In genomic region chr19:42129509-42130293, GRCm38 (mm10) we compare ENCODE assay signal across 8 mouse cellular contexts. TPM values are rescaled to one million over a fixed set of nuclear protein-coding genes. Genes with fewer than 3 reads are reported as not detected.
DNase-seq lines count a peak whose midpoint lies in the region; ATAC-seq and TF ChIP-seq lines count a peak whose summit lies in the region.

No protein-coding gene starts in this region.

- no peak for TF ChIP-seq POLR2A in ES-Bruce4 (IDR thresholded peaks at IDR 0.05; ENCODE audit: insufficient read depth, low read length)
- TF ChIP-seq POLR2A in small intestine, adult 2 months (IDR thresholded peaks at IDR 0.05; ENCODE audit: low read depth, low read length) = no peak

- intact Hi-C loops in heart, postnatal 25 days (cut with DNase I) = loop anchor here (2.0 kb wide), 1 partner anchor 39 kb away; the partner anchor contains the start of gene Pi4k2a

- peak overlapping the region; percentile 91 for H3K27ac ChIP-seq in heart, embryonic 10.5 days
- H3K27ac ChIP-seq in ES-Bruce4 (ENCODE audit: insufficient read depth, low read length) = peak overlapping the region; percentile 97
- H3K27ac ChIP-seq in forebrain, embryonic 11.5 days (ENCODE audit: low read depth, low read length) = no peak overlapping the region
- peak overlapping the region; percentile 3; the same call in 1 of the 2 replicates for H3K27ac ChIP-seq in liver, embryonic 11.5 days (ENCODE audit: low read depth, low read length)
- peak overlapping the region; percentile 69 for H3K27ac ChIP-seq in small intestine, adult 2 months (ENCODE audit: insufficient read depth, low read depth, low read length)

- no peak for TF ChIP-seq CTCF in ES-Bruce4 (IDR thresholded peaks at IDR 0.05; ENCODE audit: low read depth, low read length)
- no peak for TF ChIP-seq CTCF in small intestine, adult 2 months (IDR thresholded peaks at IDR 0.05; ENCODE audit: extremely low read depth, insufficient read length, insufficient replicate concordance, low read depth, low read length)

- no peak for DNase-seq in heart, embryonic 10.5 days (ENCODE audit: low spot score)
- DNase-seq in heart, postnatal 25 days (ENCODE audit: low spot score) = no peak
- no peak for DNase-seq in forebrain, embryonic 11.5 days (ENCODE audit: low spot score)
- no peak for DNase-seq in liver, embryonic 11.5 days (ENCODE audit: low spot score)
- no peak for DNase-seq in urinary bladder, postnatal 10 days (ENCODE audit: low spot score)
- DNase-seq in B cell, adult 2 months = no peak

- 32% methylated on average over 14 of the region's 14 CpGs for WGBS in heart, embryonic 10.5 days
- 25% methylated on average over 14 of the region's 14 CpGs for WGBS in forebrain, embryonic 11.5 days
- WGBS in liver, embryonic 11.5 days = 38% methylated on average over 14 of the region's 14 CpGs
- 54% methylated on average over 14 of the region's 14 CpGs for WGBS in small intestine, adult 2 months

- peak overlapping the region; percentile 78 for H3K4me3 ChIP-seq in heart, embryonic 10.5 days
- no peak overlapping the region; the same call in 1 of the 2 replicates for H3K4me3 ChIP-seq in ES-Bruce4 (ENCODE audit: low read depth, low read length)
- peak overlapping the region; percentile 57 for H3K4me3 ChIP-seq in forebrain, embryonic 11.5 days (ENCODE audit: low read depth, low read length)
- H3K4me3 ChIP-seq in liver, embryonic 11.5 days (ENCODE audit: low read depth, low read length) = peak overlapping the region; percentile 69
- H3K4me3 ChIP-seq in small intestine, adult 2 months (ENCODE audit: low read depth, low read length) = peak overlapping the region; percentile 68; the same call in 1 of the 2 replicates

- no peak; the same call in 1 of the 2 replicates for ATAC-seq in forebrain, embryonic 11.5 days (replicated peaks; ENCODE audit: low FRiP score)
- no peak; the same call in 1 of the 2 replicates for ATAC-seq in liver, embryonic 11.5 days (replicated peaks; ENCODE audit: low FRiP score)

- H3K4me1 ChIP-seq in heart, embryonic 10.5 days = peaks cover 34% of the 10 kb centered on the region
- peaks cover 6% of the 10 kb centered on the region for H3K4me1 ChIP-seq in ES-Bruce4 (ENCODE audit: control insufficient read depth, insufficient read depth, low read length)
- H3K4me1 ChIP-seq in forebrain, embryonic 11.5 days (replicated peaks; ENCODE audit: control insufficient read depth, insufficient read depth, low read length) = peaks cover 4% of the 10 kb centered on the region
- peaks cover 17% of the 10 kb centered on the region for H3K4me1 ChIP-seq in liver, embryonic 11.5 days (replicated peaks; ENCODE audit: control insufficient read depth, insufficient read depth, low read length)
- no peaks in the 10 kb centered on the region; the same call in 1 of the 2 replicates for H3K4me1 ChIP-seq in small intestine, adult 2 months (ENCODE audit: control insufficient read depth, insufficient read depth, insufficient read length, low read length)

- peaks cover 2% of the 10 kb centered on the region; the same call in 1 of the 2 replicates for H3K36me3 ChIP-seq in heart, embryonic 10.5 days
- peaks cover 4% of the 10 kb centered on the region; the same call in 1 of the 2 replicates for H3K36me3 ChIP-seq in ES-Bruce4 (ENCODE audit: control insufficient read depth, insufficient read depth, low read length, poor library complexity, severe bottlenecking)
- H3K36me3 ChIP-seq in forebrain, embryonic 11.5 days (ENCODE audit: control insufficient read depth, insufficient read depth, low read length) = no peaks in the 10 kb centered on the region
- no peaks in the 10 kb centered on the region for H3K36me3 ChIP-seq in liver, embryonic 11.5 days (ENCODE audit: control insufficient read depth, insufficient read depth, low read length)
- no peaks in the 10 kb centered on the region; the same call in 1 of the 2 replicates for H3K36me3 ChIP-seq in small intestine, adult 2 months (ENCODE audit: control insufficient read depth, insufficient read depth, low read length)

- no peak for TF ChIP-seq EP300 in ES-Bruce4 (IDR thresholded peaks at IDR 0.05; ENCODE audit: insufficient read depth, low read depth, low read length)

- peak overlapping the region; percentile 87 for H3K4me2 ChIP-seq in forebrain, embryonic 11.5 days (ENCODE audit: low read depth, low read length, severe bottlenecking)
- H3K4me2 ChIP-seq in liver, embryonic 11.5 days = peak overlapping the region; percentile 96

- H3K9ac ChIP-seq in ES-Bruce4 (ENCODE audit: low read depth, poor library complexity, severe bottlenecking) = peak overlapping the region; percentile 41
- H3K9ac ChIP-seq in forebrain, embryonic 11.5 days (ENCODE audit: low read length) = peak overlapping the region; percentile 7; the same call in 1 of the 2 replicates
- H3K9ac ChIP-seq in liver, embryonic 11.5 days (ENCODE audit: low read depth, low read length) = peak overlapping the region; percentile 46; the same call in 1 of the 2 replicates

- H3K27me3 ChIP-seq in heart, embryonic 10.5 days (ENCODE audit: insufficient read depth, poor library complexity, severe bottlenecking) = no peaks in the 10 kb centered on the region
- no peaks in the 10 kb centered on the region for H3K27me3 ChIP-seq in ES-Bruce4 (ENCODE audit: control insufficient read depth, insufficient read depth, low read length, poor library complexity, severe bottlenecking)
- H3K27me3 ChIP-seq in forebrain, embryonic 11.5 days (ENCODE audit: control insufficient read depth, insufficient read depth, low read length) = no peaks in the 10 kb centered on the region
- H3K27me3 ChIP-seq in liver, embryonic 11.5 days (replicated peaks; ENCODE audit: control insufficient read depth, insufficient read depth, low read length) = no peaks in the 10 kb centered on the region
- H3K27me3 ChIP-seq in small intestine, adult 2 months (ENCODE audit: control insufficient read depth, insufficient read depth, low read length) = no peaks in the 10 kb centered on the region

- H3K9me3 ChIP-seq in heart, embryonic 10.5 days = no peaks in the 10 kb centered on the region
- H3K9me3 ChIP-seq in ES-Bruce4 (replicated peaks; ENCODE audit: control insufficient read depth, insufficient read depth, low read length, poor library complexity, severe bottlenecking) = no peaks in the 10 kb centered on the region
- no peaks in the 10 kb centered on the region for H3K9me3 ChIP-seq in forebrain, embryonic 11.5 days (ENCODE audit: control insufficient read depth, low read length)
- H3K9me3 ChIP-seq in liver, embryonic 11.5 days (ENCODE audit: control insufficient read depth, low read length) = no peaks in the 10 kb centered on the region

RNA-seq across cellular contexts. Expression of gene Avpi1, which starts 0.8 kb away (rescaled TPM):
- polyA plus RNA-seq in heart, embryonic 10.5 days (2016; fragmentation: Nextera tagmentation; extraction: Ambion mirVana) = 29.0 and 32.7 TPM in 2 replicates
- total RNA-seq in heart, postnatal 25 days (2021) = 10 to 100 TPM in 1 of 2 experiments, 1 to 10 TPM in 1; 9.7 to 14.5 TPM
- polyA plus RNA-seq in ES-Bruce4 (2011; ENCODE audit: insufficient read depth, insufficient read length, low read depth, missing spikeins) = 44.7 and 49.2 TPM in 2 replicates
- polyA plus RNA-seq in forebrain, embryonic 11.5 days (2014; fragmentation: Nextera tagmentation; extraction: Ambion mirVana) = 15.6 and 16.3 TPM in 2 replicates
- 19.9 and 21.6 TPM in 2 replicates for polyA plus RNA-seq in liver, embryonic 11.5 days (2014; fragmentation: Nextera tagmentation; extraction: Ambion mirVana)
- 6.9 and 13.6 TPM in 2 replicates for polyA plus RNA-seq in small intestine, adult 2 months (2012; rRNA removed)

RNA-seq across cellular contexts. Expression of gene Marveld1, which starts 17.5 kb away (rescaled TPM):
- polyA plus RNA-seq in heart, embryonic 10.5 days (2016; fragmentation: Nextera tagmentation; extraction: Ambion mirVana) = 6.5 and 8.1 TPM in 2 replicates
- total RNA-seq in heart, postnatal 25 days (2021) = 10 to 100 TPM; 20.9 to 24.3 TPM
- 15.0 and 17.7 TPM in 2 replicates for polyA plus RNA-seq in ES-Bruce4 (2011; ENCODE audit: insufficient read depth, insufficient read length, low read depth, missing spikeins)
- 8.7 and 9.7 TPM in 2 replicates for polyA plus RNA-seq in forebrain, embryonic 11.5 days (2014; fragmentation: Nextera tagmentation; extraction: Ambion mirVana)
- 4.3 and 5.4 TPM in 2 replicates for polyA plus RNA-seq in liver, embryonic 11.5 days (2014; fragmentation: Nextera tagmentation; extraction: Ambion mirVana)
- polyA plus RNA-seq in small intestine, adult 2 months (2012; rRNA removed) = 38.0 and 46.4 TPM in 2 replicates

RNA-seq across cellular contexts. Expression of gene Zfyve27, which starts 34.0 kb away (rescaled TPM):
- polyA plus RNA-seq in heart, embryonic 10.5 days (2016; fragmentation: Nextera tagmentation; extraction: Ambion mirVana) = 23.9 and 27.8 TPM in 2 replicates
- 10 to 100 TPM; 18.3 to 23.0 TPM for total RNA-seq in heart, postnatal 25 days (2021)
- polyA plus RNA-seq in ES-Bruce4 (2011; ENCODE audit: insufficient read depth, insufficient read length, low read depth, missing spikeins) = 24.4 and 25.0 TPM in 2 replicates
- polyA plus RNA-seq in forebrain, embryonic 11.5 days (2014; fragmentation: Nextera tagmentation; extraction: Ambion mirVana) = 22.4 and 23.1 TPM in 2 replicates
- 15.2 and 15.8 TPM in 2 replicates for polyA plus RNA-seq in liver, embryonic 11.5 days (2014; fragmentation: Nextera tagmentation; extraction: Ambion mirVana)
- polyA plus RNA-seq in small intestine, adult 2 months (2012; rRNA removed) = 11.5 and 24.0 TPM in 2 replicates

RNA-seq across cellular contexts. Expression of gene Pi4k2a, which starts 39.4 kb away (rescaled TPM):
- polyA plus RNA-seq in heart, embryonic 10.5 days (2016; fragmentation: Nextera tagmentation; extraction: Ambion mirVana) = 18.9 and 23.1 TPM in 2 replicates
- 10 to 100 TPM; 18.4 to 19.0 TPM for total RNA-seq in heart, postnatal 25 days (2021)
- 27.2 and 30.4 TPM in 2 replicates for polyA plus RNA-seq in ES-Bruce4 (2011; ENCODE audit: insufficient read depth, insufficient read length, low read depth, missing spikeins)
- polyA plus RNA-seq in forebrain, embryonic 11.5 days (2014; fragmentation: Nextera tagmentation; extraction: Ambion mirVana) = 29.0 and 30.7 TPM in 2 replicates
- 17.6 and 18.1 TPM in 2 replicates for polyA plus RNA-seq in liver, embryonic 11.5 days (2014; fragmentation: Nextera tagmentation; extraction: Ambion mirVana)
- polyA plus RNA-seq in small intestine, adult 2 months (2012; rRNA removed) = 12.8 and 33.2 TPM in 2 replicates

RNA-seq across cellular contexts. Expression of gene Morn4, which starts 43.5 kb away (rescaled TPM):
- polyA plus RNA-seq in heart, embryonic 10.5 days (2016; fragmentation: Nextera tagmentation; extraction: Ambion mirVana) = 18.8 and 22.0 TPM in 2 replicates
- total RNA-seq in heart, postnatal 25 days (2021) = 1 to 10 TPM; 3.3 to 3.7 TPM
- polyA plus RNA-seq in ES-Bruce4 (2011; ENCODE audit: insufficient read depth, insufficient read length, low read depth, missing spikeins) = 18.8 and 19.6 TPM in 2 replicates
- 52.9 and 63.1 TPM in 2 replicates for polyA plus RNA-seq in forebrain, embryonic 11.5 days (2014; fragmentation: Nextera tagmentation; extraction: Ambion mirVana)
- 9.3 and 10.5 TPM in 2 replicates for polyA plus RNA-seq in liver, embryonic 11.5 days (2014; fragmentation: Nextera tagmentation; extraction: Ambion mirVana)
- polyA plus RNA-seq in small intestine, adult 2 months (2012; rRNA removed) = 0.46 and 1.4 TPM in 2 replicates
